Mouse (Mus musculus) heart, adult 2 months (tissue): ENCODE results near the gene Hyal3.

Experiments used
- CTCF ChIP-seq: fragments of 200-600 bp; IDR thresholded peaks from 2 replicates; pipeline ENCODE4 v1.8.1; 2022; ENCODE audit warnings: antibody characterized with exemption, mild to moderate bottlenecking, moderate library complexity
- EP300 ChIP-seq: fragments of 200-500 bp; IDR thresholded peaks from 2 replicates; pipeline ENCODE4 v1.6.1; 2011; ENCODE audit warnings: low read depth, low read length, control low read depth; ENCODE audit not compliant: insufficient read depth
- POLR2A ChIP-seq: fragments of 200-500 bp; IDR thresholded peaks from 2 replicates; pipeline ENCODE4 v1.6.1; 2011; ENCODE audit warnings: mild to moderate bottlenecking, low read depth, low read length, control low read depth; ENCODE audit not compliant: insufficient read depth

GRCm38 (mm10) chr9:107620954-107621353 is 40.3 kb downstream of the Hyal3 start:
- TF ChIP-seq CTCF (no peak), EP300 (no peak), POLR2A (no peak)
